Mouse (Mus musculus) embryonic facial prominence, embryonic 11.5 days (tissue): ENCODE measurements around the gene Gm5622. TPM values are rescaled to one million over a fixed set of nuclear protein-coding genes. Genes with fewer than 3 reads are reported as not detected.
"Not testable (repeated sequence)": the region's sequence is repeated elsewhere in the genome, so short reads cannot be mapped to it uniquely, and the experiment has no call there.

Experiments
- ATAC-seq: fragments of 200-750 bp; cut with Nextera tagmentation; replicated peaks from 2 replicates; pipeline ENCODE4 v1.8.0; 2017; ENCODE audit warnings: low read depth; ENCODE audit not compliant: insufficient number of reproducible peaks, low FRiP score, low TSS enrichment
- DNase-seq: peaks from one replicate; pipeline ENCODE4 v3.0.0-alpha.2; 2015; ENCODE audit warnings: low spot score
- H3K27ac ChIP-seq: fragments of 300-500 bp; sonication (generic); replicated peaks from 2 replicates; pipeline ENCODE4 v1.5.1; 2014; ENCODE audit warnings: mild to moderate bottlenecking, low read depth, low read length, control low read depth
- H3K27me3 ChIP-seq: fragments of 300-500 bp; sonication (generic); 2 replicates; pipeline ENCODE4 v1.6.1; 2014; ENCODE audit warnings: mild to moderate bottlenecking, low read length, moderate library complexity, mixed read lengths; ENCODE audit not compliant: control insufficient read depth, insufficient read depth
- H3K36me3 ChIP-seq: fragments of 300-500 bp; sonication (generic); replicated peaks from 2 replicates; pipeline ENCODE4 v1.6.1; 2014; ENCODE audit warnings: low read depth, mild to moderate bottlenecking, low read length, moderate library complexity, mixed read lengths; ENCODE audit not compliant: control insufficient read depth, insufficient read depth
- H3K4me1 ChIP-seq: fragments of 300-500 bp; sonication (generic); 2 replicates; pipeline ENCODE4 v1.6.1; 2014; ENCODE audit warnings: low read length, mixed read lengths; ENCODE audit not compliant: control insufficient read depth, insufficient read depth
- H3K4me2 ChIP-seq: fragments of 300-500 bp; sonication (generic); 2 replicates; pipeline ENCODE4 v1.6.1; 2014; ENCODE audit warnings: low read depth, mild to moderate bottlenecking, control low read depth, low read length, moderate library complexity
- H3K4me3 ChIP-seq: fragments of 300-500 bp; sonication (generic); 2 replicates; pipeline ENCODE4 v1.5.1; 2014; ENCODE audit warnings: low read depth, low read length, control low read depth
- H3K9ac ChIP-seq: fragments of 300-500 bp; sonication (generic); replicated peaks from 2 replicates; pipeline ENCODE4 v1.6.1; 2014; ENCODE audit warnings: mild to moderate bottlenecking, control low read depth, low read length
- H3K9me3 ChIP-seq: fragments of 300-500 bp; sonication (generic); replicated peaks from 2 replicates; pipeline ENCODE4 v1.6.1; 2016; ENCODE audit warnings: mild to moderate bottlenecking, low read length, inconsistent platforms, mixed read lengths; ENCODE audit not compliant: control insufficient read depth
- WGBS: fragments of 180-500 bp; shearing (Covaris S2); extraction: QIAGEN DNeasy Blood & Tissue Kit; methylation state at CpG from one replicate; pipeline ENCODE4 v1.1.7; 2014; 5-methylcytosine and 5-hydroxymethylcytosine counted together
- polyA plus RNA-seq: library from polyadenylated mRNA; unstranded; fragments of >200 nt; fragmentation: Nextera tagmentation; extraction: Ambion mirVana; gene quantifications from 2 replicates; pipeline ENCODE4 v1.2.1, GENCODE M21; 2014

The Gm5622 gene
- polyA plus RNA-seq, result not detected in 2 replicates

GRCm38 (mm10) chr14:51552490-51552889, at the start of gene Gm5622:
TSS of gene Gm5622 (plus strand) at chr14:51552790.
- 86% methylated on average over 4 of the region's 4 CpGs for WGBS
- Histone ChIP-seq H3K9ac (no peak within 1 kb of the TSS), H3K27me3 (no peaks in the 10 kb centered on the region), H3K4me1 (no peaks in the 10 kb centered on the region), H3K4me3 (no peak within 1 kb of the TSS), H3K9me3 (no peaks in the 10 kb centered on the region), H3K4me2 (no peak within 1 kb of the TSS), H3K36me3 (no peaks in the 10 kb centered on the region), H3K27ac (no peak within 1 kb of the TSS)
- ATAC-seq, result no peak
- no peak for DNase-seq

GRCm38 (mm10) chr14:51507416-51507815, 45.2 kb upstream of the Gm5622 start:
- WGBS, result 97% methylated on average over 8 of the region's 8 CpGs
- H3K9ac ChIP-seq, result no peak overlapping the region
- H3K27me3 ChIP-seq, result no peaks in the 10 kb centered on the region
- no peak overlapping the region for H3K27ac ChIP-seq
- H3K4me2 ChIP-seq, result no peak overlapping the region
- DNase-seq (no peak), ATAC-seq (no peak)
- no peaks in the 10 kb centered on the region for H3K36me3 ChIP-seq
- no peaks in the 10 kb centered on the region for H3K4me1 ChIP-seq
- H3K4me3 ChIP-seq, result no peak overlapping the region
- no peaks in the 10 kb centered on the region for H3K9me3 ChIP-seq

- not testable (repeated sequence) for DNase-seq, H3K9me3 ChIP-seq, H3K36me3 ChIP-seq, H3K27ac ChIP-seq, H3K4me3 ChIP-seq, ATAC-seq, H3K27me3 ChIP-seq, H3K4me2 ChIP-seq, H3K4me1 ChIP-seq, H3K9ac ChIP-seq
- 90% methylated on average over 2 of the region's 2 CpGs for WGBS
Measured at GRCm38 (mm10) chr14:51573963-51574362, 21.4 kb downstream of the Gm5622 start, which contains the start of gene Gm17175. TSS of gene Gm17175 (minus strand) at chr14:51574063.

GRCm38 (mm10) chr14:51592039-51592438, 39.4 kb downstream of the Gm5622 start, which contains the start of gene Gm17174:
TSS of gene Gm17174 (minus strand) at chr14:51592139.
- WGBS, result 89% methylated on average over 4 of the region's 4 CpGs
- not testable (repeated sequence) for ATAC-seq

DNA sequence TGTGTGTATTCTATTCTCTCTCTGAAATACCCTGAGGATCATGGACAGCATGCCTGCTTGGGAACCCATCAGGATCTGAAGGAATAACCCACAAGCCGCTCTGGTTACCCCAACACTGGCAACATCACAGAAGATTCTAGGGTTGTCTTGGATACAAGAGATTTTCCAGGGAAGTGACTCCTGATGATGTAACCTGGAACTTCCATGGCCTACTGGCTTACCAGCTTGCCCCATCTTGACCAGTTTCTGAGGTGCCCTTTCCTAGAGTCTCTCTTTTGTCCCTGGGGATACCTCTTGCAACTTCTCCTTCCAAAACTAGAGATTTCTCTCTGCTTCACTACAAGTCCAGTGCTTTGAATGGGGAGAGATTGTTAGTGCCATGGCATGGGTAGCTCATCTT, 58.6 kb downstream of the Gm5622 start, which contains the start of gene Gm17078:
TSS of gene Gm17078 (minus strand) at position 101 of the 400 bp plus-strand sequence.
- Histone ChIP-seq H3K4me3 (no peak within 1 kb of the TSS), H3K4me2 (no peak within 1 kb of the TSS), H3K9me3 (no peaks in the 10 kb centered on the region), H3K4me1 (no peaks in the 10 kb centered on the region), H3K9ac (no peak within 1 kb of the TSS), H3K36me3 (no peaks in the 10 kb centered on the region), H3K27me3 (no peaks in the 10 kb centered on the region), H3K27ac (no peak within 1 kb of the TSS)
- WGBS, result 82% methylated on average over 1 of the region's 1 CpGs
- DNase-seq (no peak), ATAC-seq (no peak)

More at GRCm38 (mm10) chr14:51592039-51592438, 39.4 kb downstream of the Gm5622 start, which contains the start of gene Gm17174:
- not testable (repeated sequence) for H3K4me3 ChIP-seq, H3K9me3 ChIP-seq, H3K9ac ChIP-seq, H3K4me1 ChIP-seq, H3K27ac ChIP-seq, H3K36me3 ChIP-seq, H3K4me2 ChIP-seq, DNase-seq, H3K27me3 ChIP-seq

GRCm38 (mm10) chr14:51632426-51632825, 79.8 kb downstream of the Gm5622 start:
- not testable (repeated sequence) for H3K36me3 ChIP-seq

DNA sequence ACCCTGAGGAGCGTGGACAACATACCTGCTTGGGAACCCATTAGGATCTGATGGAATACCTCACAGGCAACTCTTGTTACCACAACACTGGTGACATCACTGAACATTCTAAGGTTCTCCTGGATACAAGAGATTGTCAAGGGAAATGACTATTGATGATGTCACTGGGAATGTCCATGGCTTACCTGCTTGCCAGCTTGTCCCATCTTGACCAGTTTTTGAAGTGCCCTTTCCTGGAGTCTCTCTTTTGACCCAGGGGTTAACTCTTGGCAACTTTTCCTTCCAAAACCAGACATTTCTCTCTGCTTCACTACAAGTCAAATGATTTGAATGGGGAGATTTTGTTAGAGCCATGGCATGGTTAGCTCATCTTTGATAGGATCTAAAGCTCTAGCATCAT, 83.0 kb downstream of the Gm5622 start, which contains the start of gene Gm4181:
TSS of gene Gm4181 (minus strand) at position 101 of the 400 bp plus-strand sequence.
- not testable (repeated sequence) for ATAC-seq, H3K4me3 ChIP-seq, H3K9me3 ChIP-seq, H3K36me3 ChIP-seq, H3K4me2 ChIP-seq, H3K4me1 ChIP-seq, DNase-seq, H3K27me3 ChIP-seq, H3K27ac ChIP-seq, H3K9ac ChIP-seq
- WGBS, result 67% methylated on average over 1 of the region's 1 CpGs

More at GRCm38 (mm10) chr14:51632426-51632825, 79.8 kb downstream of the Gm5622 start:
- not testable (repeated sequence) for H3K27me3 ChIP-seq, ATAC-seq, H3K4me2 ChIP-seq, H3K4me3 ChIP-seq, H3K4me1 ChIP-seq, H3K27ac ChIP-seq, H3K9me3 ChIP-seq, DNase-seq, H3K9ac ChIP-seq
- WGBS, result 95% methylated on average over 1 of the region's 1 CpGs

DNA sequence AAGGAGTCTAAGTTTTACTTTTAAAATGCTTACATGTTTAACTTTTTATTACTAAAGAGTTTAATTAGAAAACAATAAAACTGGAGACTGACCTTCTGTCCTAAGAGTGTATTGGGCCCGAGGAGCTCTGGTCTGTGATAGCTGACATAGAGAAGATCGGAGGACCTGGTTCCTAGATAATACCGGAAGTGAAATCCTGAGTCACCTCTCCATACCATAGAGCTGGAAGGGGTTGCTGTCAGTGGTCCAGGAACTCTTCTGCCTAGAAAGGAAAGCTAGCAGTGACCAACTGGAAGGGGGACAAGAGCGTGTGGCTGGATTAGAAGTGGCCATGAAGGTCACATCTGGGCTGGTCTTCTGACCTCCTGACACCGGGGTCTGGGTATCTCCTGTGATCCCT, 124.7 kb downstream of the Gm5622 start:
- ATAC-seq (no peak), DNase-seq (no peak)
- Histone ChIP-seq H3K4me2 (no peak overlapping the region), H3K9me3 (no peaks in the 10 kb centered on the region), H3K4me1 (no peaks in the 10 kb centered on the region), H3K27me3 (no peaks in the 10 kb centered on the region), H3K36me3 (no peaks in the 10 kb centered on the region), H3K27ac (no peak overlapping the region), H3K9ac (no peak overlapping the region), H3K4me3 (no peak overlapping the region)
- 89% methylated on average over 5 of the region's 5 CpGs for WGBS
